Mouse (Mus musculus) lung, embryonic 16.5 days (tissue): ENCODE measurements around the gene Crtam. TPM values are rescaled to one million over a fixed set of nuclear protein-coding genes. Genes with fewer than 3 reads are reported as not detected.

Experiments used
- ATAC-seq: fragments of 200-750 bp; cut with Nextera tagmentation; 2 replicates; pipeline ENCODE4 v1.8.0; 2017; ENCODE audit warnings: low read depth, mild to moderate bottlenecking, moderate library complexity
- H3K27ac ChIP-seq: fragments of 300-500 bp; sonication (generic); 2 replicates; pipeline ENCODE4 v1.5.1; 2014; ENCODE audit warnings: mild to moderate bottlenecking, control low read depth, low read length
- H3K27me3 ChIP-seq: fragments of 300-500 bp; sonication (generic); 2 replicates; pipeline ENCODE4 v1.6.1; 2014; ENCODE audit warnings: low read depth, low read length, mixed read lengths; ENCODE audit not compliant: control insufficient read depth, insufficient read depth
- H3K36me3 ChIP-seq: fragments of 300-500 bp; sonication (generic); 2 replicates; pipeline ENCODE4 v1.6.1; 2014; ENCODE audit warnings: low read length; ENCODE audit not compliant: control insufficient read depth, insufficient read depth
- H3K4me1 ChIP-seq: fragments of 300-500 bp; sonication (generic); replicated peaks from 2 replicates; pipeline ENCODE4 v1.6.1; 2014; ENCODE audit warnings: low read length, mixed read lengths; ENCODE audit not compliant: control insufficient read depth, insufficient read depth
- H3K4me2 ChIP-seq: fragments of 300-500 bp; sonication (generic); 2 replicates; pipeline ENCODE4 v1.6.1; 2014; ENCODE audit warnings: low read depth, low read length, control low read depth
- H3K4me3 ChIP-seq: fragments of 300-500 bp; sonication (generic); 2 replicates; pipeline ENCODE4 v1.5.1; 2014; ENCODE audit warnings: mild to moderate bottlenecking, low read length, control low read depth
- H3K9ac ChIP-seq: fragments of 300-500 bp; sonication (generic); 2 replicates; pipeline ENCODE4 v1.6.1; 2014; ENCODE audit warnings: low read length, control low read depth
- H3K9me3 ChIP-seq: fragments of 300-500 bp; sonication (generic); 2 replicates; pipeline ENCODE4 v1.6.1; 2016; ENCODE audit warnings: low read length; ENCODE audit not compliant: control insufficient read depth
- WGBS: fragments of 180-500 bp; shearing (Covaris S2); extraction: QIAGEN DNeasy Blood & Tissue Kit; methylation state at CpG from one replicate; pipeline ENCODE4 v1.1.7; 2014; 5-methylcytosine and 5-hydroxymethylcytosine counted together
- polyA plus RNA-seq: library from polyadenylated mRNA; unstranded; fragments of >200 nt; fragmentation: Nextera tagmentation; extraction: Ambion mirVana; gene quantifications from 2 replicates; pipeline ENCODE4 v1.2.1, GENCODE M21; 2015

Crtam gene
- polyA plus RNA-seq, 1 experiment from 2014 or later, result not detected

- Histone ChIP-seq H3K27ac (no peak overlapping the region), H3K27me3 (no peaks in the 10 kb centered on the region), H3K9ac (no peak overlapping the region), H3K4me2 (no peak overlapping the region), H3K4me3 (no peak overlapping the region), H3K36me3 (no peaks in the 10 kb centered on the region), H3K9me3 (no peaks in the 10 kb centered on the region), H3K4me1 (no peaks in the 10 kb centered on the region)
- no peak for ATAC-seq
- 56% methylated on average over 4 of the region's 4 CpGs for WGBS
Measured at GRCm38 (mm10) chr9:41014512-41014911, 10.1 kb upstream of the Crtam start.

GRCm38 (mm10) chr9:41012456-41012855, 8.0 kb upstream of the Crtam start:
- Histone ChIP-seq H3K9me3 (no peaks in the 10 kb centered on the region), H3K36me3 (no peaks in the 10 kb centered on the region), H3K4me3 (no peak overlapping the region), H3K27me3 (no peaks in the 10 kb centered on the region), H3K9ac (no peak overlapping the region), H3K4me1 (no peaks in the 10 kb centered on the region), H3K4me2 (no peak overlapping the region), H3K27ac (no peak overlapping the region)
- no peak for ATAC-seq
- 90% methylated on average over 5 of the region's 5 CpGs for WGBS

GRCm38 (mm10) chr9:41011512-41012436, 7.3 kb upstream of the Crtam start:
- H3K36me3 ChIP-seq, result no peaks in the 10 kb centered on the region
- 75% methylated on average over 13 of the region's 13 CpGs for WGBS

GRCm38 (mm10) chr9:41007785-41008184, 3.4 kb upstream of the Crtam start:
- no peaks in the 10 kb centered on the region for H3K4me1 ChIP-seq
- 29% methylated on average over 1 of the region's 1 CpGs for WGBS
- no peak for ATAC-seq
- H3K4me2 ChIP-seq, result no peak overlapping the region
- no peak overlapping the region for H3K4me3 ChIP-seq
- H3K9ac ChIP-seq, result no peak overlapping the region
- no peak overlapping the region for H3K27ac ChIP-seq
- no peaks in the 10 kb centered on the region for H3K9me3 ChIP-seq
- H3K36me3 ChIP-seq, result no peaks in the 10 kb centered on the region
- no peaks in the 10 kb centered on the region for H3K27me3 ChIP-seq

More at GRCm38 (mm10) chr9:41011512-41012436, 7.3 kb upstream of the Crtam start:
- H3K4me2 ChIP-seq, result no peak overlapping the region
- no peaks in the 10 kb centered on the region for H3K4me1 ChIP-seq
- no peak overlapping the region for H3K9ac ChIP-seq
- no peaks in the 10 kb centered on the region for H3K27me3 ChIP-seq
- no peak overlapping the region for H3K4me3 ChIP-seq
- no peak for ATAC-seq
- H3K27ac ChIP-seq, result no peak overlapping the region
- no peaks in the 10 kb centered on the region for H3K9me3 ChIP-seq

GRCm38 (mm10) chr9:40997116-40997779, 7.2 kb downstream of the Crtam start:
- no peaks in the 10 kb centered on the region for H3K4me1 ChIP-seq
- no peak overlapping the region for H3K4me2 ChIP-seq
- H3K9me3 ChIP-seq, result no peaks in the 10 kb centered on the region
- no peak overlapping the region for H3K4me3 ChIP-seq
- no peaks in the 10 kb centered on the region for H3K27me3 ChIP-seq
- H3K36me3 ChIP-seq, result no peaks in the 10 kb centered on the region
- ATAC-seq, result no peak
- H3K9ac ChIP-seq, result no peak overlapping the region
- 73% methylated on average over 7 of the region's 7 CpGs for WGBS
- no peak overlapping the region for H3K27ac ChIP-seq

GRCm38 (mm10) chr9:40994075-40994474, 10.4 kb downstream of the Crtam start:
- Histone ChIP-seq H3K36me3 (no peaks in the 10 kb centered on the region), H3K4me1 (no peaks in the 10 kb centered on the region), H3K9ac (no peak overlapping the region), H3K9me3 (no peaks in the 10 kb centered on the region), H3K27ac (no peak overlapping the region), H3K27me3 (no peaks in the 10 kb centered on the region), H3K4me3 (no peak overlapping the region), H3K4me2 (no peak overlapping the region)
- 68% methylated on average over 5 of the region's 5 CpGs for WGBS
- ATAC-seq, result no peak

GRCm38 (mm10) chr9:40991511-40991910, 12.9 kb downstream of the Crtam start:
- H3K27me3 ChIP-seq, result no peaks in the 10 kb centered on the region; the same call in 1 of the 2 replicates
- no peak overlapping the region for H3K4me2 ChIP-seq
- H3K27ac ChIP-seq, result no peak overlapping the region
- no peaks in the 10 kb centered on the region for H3K36me3 ChIP-seq
- H3K9ac ChIP-seq, result no peak overlapping the region
- no peaks in the 10 kb centered on the region for H3K4me1 ChIP-seq
- H3K4me3 ChIP-seq, result no peak overlapping the region
- H3K9me3 ChIP-seq, result no peaks in the 10 kb centered on the region
- 83% methylated on average over 6 of the region's 6 CpGs for WGBS
- ATAC-seq, result no peak

GRCm38 (mm10) chr9:40989940-40990588, 14.4 kb downstream of the Crtam start:
- Histone ChIP-seq H3K9ac (no peak overlapping the region), H3K27me3 (no peaks in the 10 kb centered on the region; the same call in 1 of the 2 replicates), H3K36me3 (no peaks in the 10 kb centered on the region), H3K4me1 (no peaks in the 10 kb centered on the region), H3K27ac (no peak overlapping the region), H3K9me3 (no peaks in the 10 kb centered on the region), H3K4me3 (no peak overlapping the region), H3K4me2 (no peak overlapping the region)
- ATAC-seq, result no peak
- WGBS, result 34% methylated on average over 4 of the region's 4 CpGs

- no peaks in the 10 kb centered on the region for H3K9me3 ChIP-seq
- H3K4me2 ChIP-seq, result no peak overlapping the region
- no peaks in the 10 kb centered on the region for H3K36me3 ChIP-seq
- no peak overlapping the region for H3K27ac ChIP-seq
- 66% methylated on average over 3 of the region's 3 CpGs for WGBS
- H3K27me3 ChIP-seq, result no peaks in the 10 kb centered on the region; the same call in 1 of the 2 replicates
- H3K9ac ChIP-seq, result no peak overlapping the region
- no peaks in the 10 kb centered on the region for H3K4me1 ChIP-seq
- no peak for ATAC-seq
- no peak overlapping the region for H3K4me3 ChIP-seq
Measured at GRCm38 (mm10) chr9:40984313-40984712, 20.1 kb downstream of the Crtam start.
